Mouse (Mus musculus) layer of hippocampus, postnatal 14 days (tissue): ENCODE measurements around the gene Usp7. TPM values are rescaled to one million over a fixed set of nuclear protein-coding genes. Genes with fewer than 3 reads are reported as not detected.

Experiments used
- DNase-seq, 2 experiments: peaks; one replicate each; pipeline ENCODE4 v3.0.0; 2021 to 2022; ENCODE audit warnings: low spot score in 2 of 2, mixed read lengths in 1 of 2
- total RNA-seq, 2 experiments: library from RNA; stranded (reverse); gene quantifications; 2 replicates each; pipeline ENCODE4 v1.2.3; 2021

Usp7 gene
- total RNA-seq, 2 experiments from 2014 or later = 149 to 167 TPM

DNA sequence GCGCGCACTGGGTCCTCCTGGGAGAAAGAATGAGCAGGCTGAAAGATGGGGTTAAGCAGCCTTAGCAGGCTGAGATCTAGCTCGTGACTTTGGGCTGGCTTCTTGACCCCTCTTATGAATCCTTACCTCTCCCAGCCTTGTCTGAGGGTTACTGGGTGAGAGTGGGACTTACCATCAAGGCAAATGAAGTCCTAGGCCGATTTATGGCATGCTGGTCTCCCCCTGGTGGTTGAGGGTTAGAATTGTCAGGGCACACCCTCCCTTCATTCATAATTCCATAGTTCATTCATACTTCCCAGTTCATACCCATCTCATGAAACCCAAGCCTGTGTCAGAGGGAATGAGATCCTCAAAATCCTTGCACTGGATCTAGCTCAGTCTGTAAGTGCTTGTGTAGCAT, 115.3 kb downstream of the Usp7 start:
- peak; percentile 34 to 60 for DNase-seq

DNA sequence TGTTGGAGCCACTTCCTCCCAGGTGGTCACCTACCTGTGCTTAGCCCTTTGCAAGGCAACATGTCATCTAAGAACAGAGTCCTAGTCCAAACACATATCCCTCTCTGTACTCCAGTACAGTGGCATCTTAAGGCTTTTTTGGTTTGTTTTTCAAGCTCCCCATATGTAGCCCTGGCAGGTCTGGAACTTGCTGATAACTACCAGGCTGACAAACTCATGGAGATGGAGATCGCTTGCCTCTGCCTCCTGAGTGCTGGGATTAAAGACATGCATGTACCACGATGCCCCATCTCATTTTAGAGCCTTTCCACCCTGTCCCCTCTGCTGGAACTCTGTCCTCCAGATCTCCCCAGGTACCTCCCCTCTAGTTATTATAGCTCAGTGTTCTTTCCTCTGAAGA, 115.9 kb downstream of the Usp7 start:
- DNase-seq = no peak

DNA sequence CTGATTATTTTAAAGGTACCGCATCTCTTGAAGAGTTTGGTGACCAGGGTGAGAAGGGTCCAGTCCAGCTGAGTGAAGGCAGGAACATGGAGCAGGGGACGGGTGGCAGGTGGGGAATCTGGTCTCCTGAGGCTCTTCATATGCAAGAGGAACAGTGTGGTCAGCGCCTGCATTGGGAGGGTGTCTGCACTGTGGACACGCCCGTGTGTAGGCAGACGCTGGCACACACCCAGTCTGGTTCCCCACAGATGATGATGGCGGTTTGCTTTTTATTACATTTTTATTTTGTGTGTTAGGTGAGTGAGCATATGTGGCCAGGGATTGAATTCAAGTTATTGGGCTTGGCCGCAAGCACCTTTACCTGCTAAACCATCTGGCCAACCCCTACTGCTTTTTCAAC, 116.5 kb downstream of the Usp7 start:
- no peak for DNase-seq

DNA sequence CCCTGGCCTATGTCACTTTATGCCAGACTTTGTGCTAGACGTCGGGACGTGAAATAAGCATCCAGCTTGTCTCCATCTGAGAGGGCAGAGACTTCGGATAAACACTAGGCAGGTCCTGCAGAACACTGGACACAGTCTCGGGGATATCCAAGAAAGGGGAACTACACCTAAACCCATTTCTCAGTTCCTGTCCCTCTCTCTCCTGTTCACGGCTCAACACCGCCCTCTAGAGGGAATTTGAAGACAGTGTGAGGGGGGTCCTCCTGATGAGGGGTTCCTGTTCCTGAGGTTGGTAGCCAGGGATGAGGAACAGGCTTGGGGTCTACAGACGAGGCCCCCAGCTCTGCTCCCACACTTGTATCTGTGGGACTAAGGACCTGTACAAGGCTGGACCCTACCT, 117.9 kb downstream of the Usp7 start:
- peak; percentile 29 to 64 for DNase-seq

DNA sequence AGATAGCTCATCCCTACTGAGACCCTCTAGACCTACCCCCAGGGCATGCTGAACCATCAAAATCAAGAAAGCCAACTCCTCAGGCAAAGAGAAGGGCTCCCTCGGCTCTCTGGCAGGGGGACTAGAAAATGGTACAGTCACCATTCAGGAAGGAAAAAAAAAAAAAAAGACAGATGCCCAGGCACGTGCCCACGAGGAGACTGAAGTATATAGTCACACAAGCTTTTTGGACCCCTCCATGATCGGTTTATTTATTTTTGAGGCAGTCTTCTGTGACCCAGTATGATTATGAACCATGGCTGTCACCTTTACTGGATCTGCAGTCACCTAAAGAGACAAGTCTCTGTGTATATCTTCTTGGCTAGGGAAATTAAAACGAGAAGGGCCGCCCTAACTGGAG, 118.8 kb downstream of the Usp7 start:
- DNase-seq = no peak

DNA sequence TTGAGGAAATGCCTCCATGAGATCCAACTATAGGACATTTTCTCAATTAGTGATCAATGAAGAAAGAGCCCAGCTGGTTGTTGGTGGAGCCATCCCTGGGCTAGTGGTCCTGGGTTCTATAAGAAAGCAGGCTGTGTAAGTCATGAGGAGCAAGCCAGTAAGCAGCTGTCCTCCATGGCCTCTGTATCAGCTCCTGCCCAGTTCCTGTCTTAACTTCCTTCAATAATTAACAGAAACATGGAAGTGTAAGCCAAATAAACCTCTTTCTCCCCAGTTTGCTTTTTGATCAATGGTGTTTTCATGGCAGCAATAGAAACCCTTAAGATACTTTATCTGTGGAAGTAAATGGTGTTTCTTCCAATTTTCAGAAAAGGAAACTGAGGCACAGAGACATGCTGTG, 119.3 kb downstream of the Usp7 start:
- DNase-seq = no peak

DNA sequence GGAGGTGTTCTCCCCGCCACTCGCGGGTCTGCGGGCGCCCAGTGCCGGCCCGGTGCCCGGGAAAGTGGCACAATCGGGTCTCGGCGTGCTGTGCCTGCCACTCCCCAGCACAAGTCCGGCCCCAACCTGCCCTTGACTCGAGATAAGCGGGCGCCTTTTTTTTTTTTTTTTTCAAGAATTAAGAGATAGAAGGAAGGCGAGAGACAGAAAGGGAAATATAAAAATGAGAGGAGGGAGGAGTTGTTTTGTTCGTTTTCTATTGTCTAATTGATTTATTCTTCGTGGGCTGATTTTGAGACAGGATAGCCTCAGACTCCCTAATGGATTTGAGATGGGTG, 119.8 kb downstream of the Usp7 start:
- no peak for DNase-seq

DNA sequence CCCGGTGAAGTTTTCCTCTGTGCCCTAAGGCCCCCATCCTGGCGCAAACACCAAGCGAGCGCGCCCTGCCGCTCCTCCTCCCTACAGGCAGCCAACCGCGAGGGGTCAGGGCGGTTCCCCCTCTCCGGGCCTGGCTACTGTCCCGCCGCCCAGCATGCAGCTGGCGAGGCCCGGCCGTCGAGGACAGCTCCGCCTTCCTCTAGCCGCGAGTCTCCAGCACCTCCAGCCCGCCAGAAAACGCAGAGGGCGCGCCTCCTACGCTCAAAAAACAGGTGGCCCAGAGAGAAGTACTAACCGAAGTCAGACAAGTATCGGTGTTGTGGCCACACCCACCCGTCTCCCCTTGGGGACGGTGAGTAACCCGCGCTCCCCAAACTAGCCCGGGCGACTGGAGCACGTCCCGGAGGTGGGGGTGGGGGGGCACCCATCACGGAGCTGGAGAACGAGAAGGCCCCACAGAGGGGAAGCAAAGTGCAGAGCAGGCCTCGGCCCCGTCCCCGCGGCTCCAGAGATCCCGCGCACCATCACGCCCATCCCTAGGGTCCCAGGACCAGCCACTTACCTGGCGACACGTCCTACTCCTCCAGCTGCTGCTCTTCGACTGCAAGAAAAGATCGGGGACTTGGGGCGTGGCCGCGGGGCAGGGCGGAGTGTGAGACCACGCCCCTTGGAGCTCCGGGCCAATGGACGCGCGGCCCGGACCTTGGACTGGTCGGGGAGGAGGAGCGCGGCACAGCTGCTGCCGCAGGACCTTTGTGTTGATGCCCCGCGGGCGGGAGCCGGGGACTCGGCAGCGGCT, 120.4 kb downstream of the Usp7 start, which contains the start of gene Carhsp1:
Gene Carhsp1, minus strand, starts transcription at position 605 of the 799 bp plus-strand sequence.
- DNase-seq = peak; percentile 74 to 88

DNA sequence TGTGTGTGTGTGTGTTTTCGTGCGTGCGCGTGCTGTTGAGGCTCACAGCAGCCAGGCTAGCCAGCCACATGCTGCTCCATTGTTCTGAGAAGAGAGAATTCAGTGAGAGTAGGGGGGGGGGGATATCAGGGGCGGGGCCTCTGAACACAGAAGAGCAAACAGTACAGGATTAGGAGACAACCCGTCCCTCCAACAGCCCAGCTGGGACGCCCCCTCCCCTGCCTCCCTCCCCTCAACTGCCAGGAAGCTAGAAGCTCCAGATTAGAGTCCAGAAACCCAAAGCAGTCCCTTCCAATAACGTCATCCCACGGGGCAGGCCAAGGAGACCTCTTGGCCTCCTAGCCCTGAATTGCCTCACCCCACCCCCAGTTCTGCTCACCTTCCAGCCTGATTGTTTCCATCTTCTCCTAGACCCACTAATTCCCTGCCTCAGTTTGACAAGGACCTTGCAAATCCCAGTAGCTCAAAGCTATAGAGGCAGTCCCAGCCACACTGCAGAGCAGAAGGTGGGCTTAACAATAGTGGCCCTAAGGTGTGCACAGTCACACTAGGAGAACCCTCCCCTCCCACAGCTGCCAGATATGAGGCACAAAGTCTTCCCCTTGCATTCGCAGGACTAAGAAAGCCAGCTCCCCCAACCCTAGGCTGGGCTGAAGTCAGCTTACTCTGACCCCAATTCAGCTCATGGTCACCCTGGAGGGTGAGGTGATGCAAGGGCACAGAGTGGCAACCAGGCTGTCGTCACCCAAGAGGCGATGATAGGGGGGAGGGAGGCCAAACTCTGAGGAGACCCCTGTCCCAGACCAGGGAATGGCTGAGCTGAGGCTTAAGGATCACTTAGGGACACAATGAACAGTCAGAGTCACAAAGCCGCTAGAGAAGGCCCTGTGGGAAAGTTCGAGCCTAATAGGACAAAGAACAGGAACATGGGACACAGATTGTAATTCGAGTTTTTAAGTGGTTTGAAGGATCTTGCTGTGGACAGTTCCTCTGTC, 121.8 kb downstream of the Usp7 start:
- DNase-seq = no peak

DNA sequence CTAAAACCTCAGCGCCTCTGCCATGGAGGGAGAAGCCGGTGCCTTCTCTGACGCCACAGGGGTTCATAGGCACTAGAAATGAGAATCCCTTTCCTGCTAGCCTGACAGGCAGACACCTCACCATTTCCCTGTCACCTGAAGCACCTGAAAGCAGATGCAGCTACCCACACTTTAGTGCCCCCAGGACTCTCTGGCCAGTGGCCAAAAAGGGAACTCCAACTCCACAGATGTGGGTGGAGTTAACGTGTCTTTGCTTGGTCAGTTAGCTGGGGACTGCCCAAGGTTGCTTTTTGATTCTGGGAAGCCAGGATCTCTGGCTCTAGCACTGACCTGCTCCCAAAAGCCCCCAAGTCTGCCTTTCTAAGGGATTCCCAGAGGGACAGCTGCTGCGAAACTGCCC, 122.7 kb downstream of the Usp7 start:
- DNase-seq = no peak

DNA sequence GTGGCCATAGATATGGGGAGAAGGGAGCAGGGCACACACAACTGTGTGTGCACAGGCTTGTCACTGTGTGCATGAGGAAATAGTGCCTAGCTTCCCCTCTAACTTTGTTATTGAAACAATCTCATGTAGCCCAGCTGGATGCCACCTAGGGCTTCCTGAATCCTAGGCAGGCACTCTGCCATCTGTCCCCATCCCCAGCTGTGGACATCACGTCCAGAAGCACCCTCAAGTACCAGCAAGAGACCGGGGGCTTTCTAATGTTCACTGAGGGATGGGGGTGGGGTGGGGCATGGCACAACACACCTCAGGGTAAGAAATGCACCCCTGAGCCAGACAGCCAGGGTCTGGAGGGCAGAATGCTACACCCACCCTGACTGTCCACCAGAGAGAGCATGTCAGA, 123.7 kb downstream of the Usp7 start:
- no peak for DNase-seq

DNA sequence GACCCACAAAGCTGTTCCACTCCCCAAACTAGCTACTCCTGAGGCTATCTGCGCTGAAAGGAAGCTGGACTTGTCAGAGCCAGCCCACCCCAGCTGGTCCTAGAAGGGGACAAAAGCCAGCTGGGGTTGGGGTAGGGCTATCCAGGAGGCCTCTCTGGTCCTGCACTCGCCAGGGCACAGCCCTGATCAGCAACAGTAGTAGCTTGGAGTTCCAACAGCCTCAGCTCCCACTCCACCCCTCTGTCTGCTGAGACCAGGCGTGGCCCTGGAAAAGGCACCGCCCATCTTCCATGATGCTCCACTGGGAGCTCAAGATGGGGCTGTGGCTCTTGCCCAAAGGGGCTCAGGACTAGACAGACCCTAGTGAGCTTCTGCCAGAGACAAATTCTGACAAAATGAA, 124.3 kb downstream of the Usp7 start:
- no peak for DNase-seq

DNA sequence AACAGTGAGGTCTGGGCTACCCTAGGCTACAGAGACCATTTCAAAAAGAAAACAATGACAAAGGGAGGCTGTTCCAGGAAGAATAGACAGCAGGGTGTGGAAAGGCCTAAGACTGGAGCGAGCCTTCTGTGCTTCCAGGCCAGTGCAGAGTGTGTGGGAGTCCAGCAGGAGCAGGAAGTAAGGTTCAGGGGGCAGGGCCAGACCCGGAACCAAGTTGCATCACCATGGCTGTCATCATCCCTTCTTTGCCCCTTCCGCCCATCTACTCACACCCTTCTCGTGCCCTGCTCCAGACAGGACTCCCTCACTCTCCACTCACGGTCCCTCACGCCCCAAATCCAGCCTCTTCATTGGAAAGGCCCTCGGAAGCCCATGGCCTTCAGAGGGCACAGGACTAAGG, 124.8 kb downstream of the Usp7 start:
- no peak for DNase-seq

DNA sequence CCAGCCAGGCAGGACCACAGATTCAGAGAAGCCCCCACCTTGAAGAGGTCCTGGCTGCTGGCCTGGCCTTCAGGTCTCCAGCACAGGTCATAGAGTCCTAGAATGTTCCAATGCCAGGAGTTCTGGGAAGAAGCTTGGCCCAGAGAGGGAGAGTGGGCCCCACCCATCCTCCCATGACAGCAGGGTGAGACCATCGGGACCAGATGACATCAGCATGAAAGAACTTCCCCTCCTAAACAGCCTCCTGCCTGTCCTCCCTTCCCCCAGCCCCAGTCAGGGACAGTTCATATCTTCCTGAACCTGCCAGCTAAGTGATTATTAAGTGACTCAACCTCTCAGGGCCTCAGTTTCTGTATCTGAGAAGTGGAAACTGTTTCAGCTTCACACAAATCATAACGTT, 125.7 kb downstream of the Usp7 start:
- no peak for DNase-seq

DNA sequence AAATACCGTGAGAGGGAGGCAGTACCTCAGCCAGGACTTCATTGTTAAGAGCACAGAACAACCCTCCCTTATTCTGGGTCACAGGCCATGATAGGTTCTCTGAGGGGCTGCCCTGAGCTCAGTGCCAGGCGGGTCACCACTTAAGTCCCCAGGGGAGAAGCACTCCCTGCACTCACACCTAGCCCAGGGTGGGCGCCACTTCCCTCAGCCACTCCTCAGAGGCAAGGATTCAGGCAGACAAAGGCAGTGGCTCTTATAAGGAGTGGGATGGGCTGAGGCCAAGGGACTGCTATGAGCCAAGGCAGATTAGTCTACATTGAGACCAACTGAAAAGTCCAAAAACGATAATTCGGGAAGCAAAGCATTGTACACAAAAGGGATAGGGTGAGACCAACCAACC, 126.7 kb downstream of the Usp7 start:
- DNase-seq = no peak

DNA sequence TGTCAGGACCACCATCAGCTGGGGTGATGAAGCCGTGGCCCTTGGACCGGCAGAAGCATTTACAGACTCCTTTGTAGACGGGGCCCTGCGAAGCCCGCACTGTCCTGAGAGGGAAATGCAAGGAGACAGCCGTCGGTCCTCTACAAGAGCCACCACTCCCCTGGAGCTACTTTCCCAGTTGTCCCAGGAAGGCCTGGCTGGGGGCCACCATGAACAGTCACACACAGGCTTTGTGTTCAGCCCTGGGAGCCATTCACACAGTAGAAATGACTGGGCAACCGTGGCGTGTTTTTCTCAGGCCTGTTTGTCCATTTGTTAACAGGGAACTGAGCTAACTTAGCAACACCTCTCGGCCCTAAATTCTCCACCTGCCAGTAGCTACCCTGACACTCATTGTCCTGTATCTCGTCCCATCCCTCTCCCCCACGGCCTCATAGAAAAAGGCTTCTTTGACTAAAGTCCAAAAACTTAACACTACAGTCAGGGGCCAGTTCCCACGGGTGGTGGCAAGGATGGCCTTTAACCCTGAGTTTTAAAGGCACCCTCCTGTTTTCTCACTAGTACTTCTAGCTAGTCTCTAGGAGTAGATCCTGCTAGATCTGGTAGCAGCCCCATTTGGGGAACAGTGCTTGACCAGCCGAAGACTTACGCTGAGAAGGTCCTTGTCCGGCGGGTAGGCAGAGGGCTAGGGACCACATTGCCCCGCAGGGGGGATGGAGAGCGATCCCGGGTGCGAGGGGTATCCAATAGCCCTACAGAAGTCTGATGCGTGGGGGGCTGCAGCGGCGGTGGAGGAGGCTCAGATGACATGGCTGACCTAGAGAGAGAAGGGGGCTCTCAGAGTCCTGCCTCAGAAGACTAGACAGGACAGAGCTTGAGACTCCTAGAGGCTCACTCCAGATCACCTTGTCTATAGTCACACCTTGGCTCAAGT, 128.2 kb downstream of the Usp7 start:
- DNase-seq = peak in 1 of 2 experiments; percentile 46

DNA sequence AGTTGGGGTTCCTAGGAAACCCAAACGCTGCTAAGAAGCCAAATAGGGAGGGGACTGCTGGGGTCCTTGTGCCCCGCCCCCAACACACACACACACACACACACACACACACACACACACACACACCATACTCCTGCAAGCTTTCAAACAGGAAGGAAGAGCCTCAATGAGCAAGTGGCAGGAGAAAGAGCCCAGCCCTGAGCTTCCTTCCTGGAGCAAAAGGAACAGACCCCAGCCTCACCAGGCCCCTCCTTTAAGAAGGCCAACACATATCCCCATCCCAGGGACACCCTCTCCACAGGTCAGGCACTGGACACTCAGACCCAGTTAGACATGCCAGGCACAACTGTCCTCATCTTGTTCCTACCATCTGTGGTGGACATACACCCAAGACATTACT, 129.1 kb downstream of the Usp7 start:
- no peak for DNase-seq

DNA sequence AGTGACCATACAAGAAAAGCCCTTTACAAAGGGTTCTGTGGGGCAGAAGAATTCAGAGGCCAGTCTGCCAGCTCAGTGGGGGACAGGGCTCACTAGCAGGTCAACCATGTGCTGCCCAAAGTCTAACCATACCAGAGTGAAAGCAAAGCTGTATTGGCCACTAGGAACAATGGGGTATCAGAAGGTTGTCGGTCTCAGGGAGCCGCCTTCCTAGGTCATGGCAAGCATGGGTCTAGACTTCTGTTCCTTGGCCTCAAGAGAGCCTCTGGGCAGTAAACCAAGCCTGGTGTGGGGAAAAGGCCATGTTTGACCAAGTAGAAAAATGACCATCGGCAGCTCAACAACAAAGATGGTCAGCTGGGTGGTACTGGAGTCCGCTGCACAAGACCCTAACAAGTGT, 133.3 kb downstream of the Usp7 start:
- no peak for DNase-seq

DNA sequence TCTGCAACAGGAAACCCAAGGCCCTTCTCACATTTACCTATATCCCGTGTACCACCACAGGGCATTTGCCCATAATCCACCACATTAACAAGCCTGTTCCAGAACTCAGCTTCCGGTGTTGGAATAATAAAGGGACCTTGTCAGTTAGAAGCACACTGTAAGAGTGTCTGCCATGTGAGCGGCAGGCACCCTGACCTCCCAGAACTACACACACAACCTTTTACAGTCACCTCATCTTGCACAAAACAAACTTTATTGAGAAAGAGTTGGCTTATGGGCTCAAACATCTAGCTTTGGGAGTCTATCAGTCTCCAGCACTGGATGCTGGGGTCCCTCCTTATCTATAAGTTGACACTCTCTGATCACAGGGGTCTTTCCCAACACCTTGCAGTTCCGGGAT, 133.8 kb downstream of the Usp7 start:
- no peak for DNase-seq

DNA sequence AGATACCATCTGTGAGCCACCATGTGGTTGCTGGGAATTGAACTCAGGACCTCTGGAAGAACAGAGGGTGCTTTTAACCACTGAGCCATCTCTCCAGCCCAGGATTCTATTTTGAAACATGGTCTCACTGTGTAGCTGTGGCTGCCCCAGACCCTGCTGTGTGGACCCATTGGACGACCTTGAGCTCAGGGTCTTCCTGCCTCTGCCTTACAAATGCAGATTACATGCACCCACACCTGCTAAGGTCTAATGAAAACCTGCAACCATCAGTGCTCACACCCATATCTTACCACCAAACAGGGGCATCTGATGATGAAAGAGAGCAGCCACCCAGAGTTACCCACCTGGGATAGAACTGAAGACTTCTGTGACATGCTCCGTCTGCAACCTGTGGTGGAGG, 135.9 kb downstream of the Usp7 start:
- no peak for DNase-seq

DNA sequence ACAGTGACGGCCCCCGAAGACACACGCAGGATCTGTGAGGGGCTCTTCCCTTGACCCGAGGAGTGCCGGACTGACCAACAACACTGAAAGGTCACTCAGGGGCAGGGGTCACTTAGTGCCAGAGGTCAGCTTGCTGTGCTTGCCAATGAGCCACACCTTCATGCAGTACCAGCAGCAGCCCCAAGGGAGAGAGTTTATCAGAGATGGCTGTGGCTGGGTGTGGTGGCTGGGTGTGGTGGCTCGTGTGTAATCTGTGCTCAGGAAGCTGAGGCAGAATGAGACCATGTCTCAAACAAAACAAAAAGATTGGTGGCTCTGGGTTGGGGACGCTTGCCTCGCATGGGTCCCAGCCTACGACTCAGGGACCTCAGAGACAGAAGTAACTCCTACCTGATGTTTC, 136.5 kb downstream of the Usp7 start:
- no peak for DNase-seq
